Mouse (Mus musculus) liver, embryonic 16.5 days (tissue): ENCODE results near the gene Dapk1. TPM values are rescaled to one million over a fixed set of nuclear protein-coding genes. Genes with fewer than 3 reads are reported as not detected.
A peak's percentile ranks its signal among the peaks of the same experiment; 100 is the strongest.
"Not testable (repeated sequence)": the region's sequence is repeated elsewhere in the genome, so short reads cannot be mapped to it uniquely, and the experiment has no call there.

Experiments used
- ATAC-seq: fragments of 200-750 bp; cut with Nextera tagmentation; 2 replicates; pipeline ENCODE4 v1.8.0; 2017; ENCODE audit warnings: low read depth, mild to moderate bottlenecking, moderate number of reproducible peaks, moderate library complexity
- H3K27ac ChIP-seq: fragments of 300-500 bp; sonication (generic); 2 replicates; pipeline ENCODE4 v1.5.1; 2014; ENCODE audit warnings: mild to moderate bottlenecking, low read length
- H3K27me3 ChIP-seq: fragments of 300-500 bp; sonication (generic); 2 replicates; pipeline ENCODE4 v1.6.1; 2014; ENCODE audit warnings: low read depth, low read length, mixed read lengths; ENCODE audit not compliant: control insufficient read depth, insufficient read depth
- H3K36me3 ChIP-seq: fragments of 300-500 bp; sonication (generic); 2 replicates; pipeline ENCODE4 v1.6.1; 2014; ENCODE audit warnings: mild to moderate bottlenecking; ENCODE audit not compliant: control insufficient read depth, insufficient read depth
- H3K4me1 ChIP-seq: fragments of 300-500 bp; sonication (generic); 2 replicates; pipeline ENCODE4 v1.6.1; 2014; ENCODE audit warnings: low read depth, low read length, mixed read lengths; ENCODE audit not compliant: control insufficient read depth
- H3K4me2 ChIP-seq: fragments of 300-500 bp; sonication (generic); 2 replicates; pipeline ENCODE4 v1.6.1; 2014; ENCODE audit warnings: low read depth, low read length, mixed read lengths
- H3K4me3 ChIP-seq: fragments of 300-500 bp; sonication (generic); 2 replicates; pipeline ENCODE4 v1.5.1; 2014; ENCODE audit warnings: low read depth, mild to moderate bottlenecking, low read length
- H3K9ac ChIP-seq: fragments of 300-500 bp; sonication (generic); 2 replicates; pipeline ENCODE4 v1.6.1; 2014; ENCODE audit warnings: low read depth, low read length
- H3K9me3 ChIP-seq: fragments of 300-500 bp; sonication (generic); replicated peaks from 2 replicates; pipeline ENCODE4 v1.6.1; 2016; ENCODE audit warnings: low read length; ENCODE audit not compliant: control insufficient read depth
- WGBS: fragments of 180-500 bp; shearing (Covaris S2); extraction: QIAGEN DNeasy Blood & Tissue Kit; methylation state at CpG from one replicate; pipeline ENCODE4 v1.1.7; 2014; ENCODE audit not compliant: insufficient replicate concordance; 5-methylcytosine and 5-hydroxymethylcytosine counted together
- polyA plus RNA-seq: library from polyadenylated mRNA; unstranded; fragments of >200 nt; fragmentation: Nextera tagmentation; extraction: Ambion mirVana; gene quantifications from 2 replicates; pipeline ENCODE4 v1.2.1, GENCODE M21; 2015

The Dapk1 gene
- polyA plus RNA-seq, 1 experiment from 2014 or later = 8.9 TPM

- H3K9me3 ChIP-seq, H3K9ac ChIP-seq, H3K36me3 ChIP-seq, ATAC-seq, H3K4me2 ChIP-seq, H3K4me3 ChIP-seq, H3K27ac ChIP-seq, H3K27me3 ChIP-seq: not testable (repeated sequence)
- WGBS = 63% methylated on average over 6 of the region's 6 CpGs
- H3K4me1 ChIP-seq = peaks cover 18% of the 10 kb centered on the region
Observed at GRCm38 (mm10) chr13:60610971-60611370, 9.2 kb downstream of the Dapk1 start.

GRCm38 (mm10) chr13:60612160-60612559 is 10.4 kb downstream of the Dapk1 start:
- Histone ChIP-seq H3K4me3 (no peak overlapping the region), H3K27ac (no peak overlapping the region), H3K36me3 (no peaks in the 10 kb centered on the region), H3K4me2 (no peak overlapping the region), H3K27me3 (no peaks in the 10 kb centered on the region), H3K4me1 (peaks cover 18% of the 10 kb centered on the region), H3K9me3 (no peaks in the 10 kb centered on the region), H3K9ac (no peak overlapping the region)
- 19% methylated on average over 3 of the region's 3 CpGs for WGBS
- ATAC-seq = no peak

- H3K4me1 ChIP-seq = peaks cover 28% of the 10 kb centered on the region
- H3K4me2 ChIP-seq = no peak overlapping the region
- no peak overlapping the region for H3K27ac ChIP-seq
- no peaks in the 10 kb centered on the region for H3K27me3 ChIP-seq
- 85% methylated on average over 8 of the region's 8 CpGs for WGBS
- no peak for ATAC-seq
- no peak overlapping the region for H3K4me3 ChIP-seq
- H3K9ac ChIP-seq = no peak overlapping the region
- no peaks in the 10 kb centered on the region for H3K36me3 ChIP-seq
- no peaks in the 10 kb centered on the region for H3K9me3 ChIP-seq
Observed at GRCm38 (mm10) chr13:60614154-60614553, 12.4 kb downstream of the Dapk1 start.

GRCm38 (mm10) chr13:60615057-60615650 is 13.4 kb downstream of the Dapk1 start:
- Histone ChIP-seq H3K4me1 (peaks cover 34% of the 10 kb centered on the region), H3K9ac (no peak overlapping the region), H3K9me3 (no peaks in the 10 kb centered on the region), H3K4me2 (no peak overlapping the region), H3K27me3 (no peaks in the 10 kb centered on the region), H3K4me3 (no peak overlapping the region), H3K27ac (no peak overlapping the region), H3K36me3 (no peaks in the 10 kb centered on the region)
- WGBS = 47% methylated on average over 15 of the region's 15 CpGs
- ATAC-seq = no peak

- H3K4me2 ChIP-seq = no peak overlapping the region
- H3K4me1 ChIP-seq = peaks cover 34% of the 10 kb centered on the region
- no peak overlapping the region for H3K4me3 ChIP-seq
- H3K9me3 ChIP-seq = no peaks in the 10 kb centered on the region
- 81% methylated on average over 6 of the region's 6 CpGs for WGBS
- no peaks in the 10 kb centered on the region for H3K36me3 ChIP-seq
- no peak overlapping the region for H3K27ac ChIP-seq
- H3K9ac ChIP-seq = no peak overlapping the region
- H3K27me3 ChIP-seq = no peaks in the 10 kb centered on the region
- no peak for ATAC-seq
Observed at GRCm38 (mm10) chr13:60616036-60616435, 14.3 kb downstream of the Dapk1 start.

GRCm38 (mm10) chr13:60618287-60618686 is 16.5 kb downstream of the Dapk1 start:
- Histone ChIP-seq H3K4me2 (no peak overlapping the region), H3K4me3 (no peak overlapping the region), H3K36me3 (no peaks in the 10 kb centered on the region), H3K27ac (no peak overlapping the region), H3K27me3 (no peaks in the 10 kb centered on the region), H3K4me1 (peaks cover 27% of the 10 kb centered on the region), H3K9me3 (no peaks in the 10 kb centered on the region), H3K9ac (no peak overlapping the region)
- whole genome bisulfite sequencing = 24% methylated on average over 9 of the region's 9 CpGs
- peak; percentile 44; the same call in 1 of the 2 replicates for ATAC-seq

- Histone ChIP-seq H3K27me3 (no peaks in the 10 kb centered on the region), H3K36me3 (no peaks in the 10 kb centered on the region), H3K9me3 (no peaks in the 10 kb centered on the region), H3K27ac (no peak overlapping the region), H3K4me2 (no peak overlapping the region), H3K4me3 (no peak overlapping the region), H3K9ac (no peak overlapping the region), H3K4me1 (peaks cover 27% of the 10 kb centered on the region)
- WGBS = 12% methylated on average over 6 of the region's 6 CpGs
- peak; percentile 78 for ATAC-seq
Observed at GRCm38 (mm10) chr13:60619723-60620122, 18.0 kb downstream of the Dapk1 start.

- no peak for ATAC-seq
- Histone ChIP-seq H3K9ac (no peak overlapping the region), H3K27ac (no peak overlapping the region), H3K27me3 (no peaks in the 10 kb centered on the region), H3K4me2 (no peak overlapping the region), H3K36me3 (no peaks in the 10 kb centered on the region), H3K4me1 (peaks cover 27% of the 10 kb centered on the region), H3K4me3 (no peak overlapping the region), H3K9me3 (no peaks in the 10 kb centered on the region)
- 73% methylated on average over 4 of the region's 4 CpGs for WGBS
Observed at GRCm38 (mm10) chr13:60621411-60621965, 19.7 kb downstream of the Dapk1 start.

GRCm38 (mm10) chr13:60625581-60625980 is 23.8 kb downstream of the Dapk1 start:
- 73% methylated on average over 7 of the region's 7 CpGs for WGBS
- no peaks in the 10 kb centered on the region for H3K9me3 ChIP-seq
- ATAC-seq = no peak
- no peak overlapping the region for H3K27ac ChIP-seq
- no peak overlapping the region for H3K4me3 ChIP-seq
- H3K9ac ChIP-seq = no peak overlapping the region
- no peak overlapping the region for H3K4me2 ChIP-seq
- H3K27me3 ChIP-seq = no peaks in the 10 kb centered on the region
- H3K36me3 ChIP-seq = no peaks in the 10 kb centered on the region
- H3K4me1 ChIP-seq = peaks cover under 1% of the 10 kb centered on the region; the same call in 1 of the 2 replicates
